Mouse (Mus musculus) large intestine, adult 2 months (tissue): Measurements from ENCODE around the gene Wfdc12. TPM values are rescaled to one million over a fixed set of nuclear protein-coding genes. Genes with fewer than 3 reads are reported as not detected.

Experiments used
- DNase-seq: peaks from one replicate; pipeline ENCODE4 v3.0.0-alpha.2; 2012; ENCODE audit warnings: low read depth, low spot score
- WGBS: fragments of 180-500 bp; shearing (Covaris S2); methylation state at CpG from one replicate; pipeline ENCODE4 v1.1.7; 2018; 5-methylcytosine and 5-hydroxymethylcytosine counted together
- polyA plus RNA-seq: library from polyadenylated mRNA; depleted of rRNA; stranded (reverse); fragments of >200 nt; gene quantifications from 2 replicates; pipeline ENCODE4 v1.2.3, GENCODE M21; 2012

Wfdc12 gene
- polyA plus RNA-seq, 1 experiment, result not detected

- WGBS, result 44% methylated on average over 4 of the region's 4 CpGs
- no peak for DNase-seq
Observed at GRCm38 (mm10) chr2:164180770-164181169, 9.6 kb downstream of the Wfdc12 start.

GRCm38 (mm10) chr2:164180124-164180523, 10.3 kb downstream of the Wfdc12 start:
- 40% methylated on average over 3 of the region's 3 CpGs for WGBS
- no peak for DNase-seq

GRCm38 (mm10) chr2:164177831-164178230, 12.6 kb downstream of the Wfdc12 start:
- WGBS, result 85% methylated on average over 5 of the region's 5 CpGs

GRCm38 (mm10) chr2:164175850-164176249, 14.6 kb downstream of the Wfdc12 start:
- DNase-seq, result no peak
- WGBS, result 63% methylated on average over 3 of the region's 3 CpGs

More at GRCm38 (mm10) chr2:164177831-164178230, 12.6 kb downstream of the Wfdc12 start:
- no peak for DNase-seq

- 70% methylated on average over 8 of the region's 8 CpGs for WGBS
- no peak for DNase-seq
Observed at GRCm38 (mm10) chr2:164174649-164175395, 15.6 kb downstream of the Wfdc12 start.

GRCm38 (mm10) chr2:164173394-164173793, 17.0 kb downstream of the Wfdc12 start:
- DNase-seq, result no peak
- 55% methylated on average over 3 of the region's 3 CpGs for WGBS

- 2% methylated on average over 29 of the region's 29 CpGs for WGBS
- DNase-seq, result no peak
Observed at GRCm38 (mm10) chr2:164170902-164171301, 19.5 kb downstream of the Wfdc12 start, which contains the start of gene Kcns1. TSS of gene Kcns1 (minus strand) at chr2:164171113.

- WGBS, result 10% methylated on average over 11 of the region's 11 CpGs
- no peak for DNase-seq
Observed at GRCm38 (mm10) chr2:164170326-164170725, 20.1 kb downstream of the Wfdc12 start.

GRCm38 (mm10) chr2:164168571-164168946, 21.8 kb downstream of the Wfdc12 start:
- no peak for DNase-seq
- WGBS, result 17% methylated on average over 42 of the region's 42 CpGs

- no peak for DNase-seq
- WGBS, result 21% methylated on average over 90 of the region's 90 CpGs
Observed at GRCm38 (mm10) chr2:164167752-164168570, 22.4 kb downstream of the Wfdc12 start.

- WGBS, result 76% methylated on average over 5 of the region's 5 CpGs
- DNase-seq, result no peak
Observed at GRCm38 (mm10) chr2:164164941-164165340, 25.5 kb downstream of the Wfdc12 start.

- 70% methylated on average over 11 of the region's 11 CpGs for WGBS
- DNase-seq, result no peak
Observed at GRCm38 (mm10) chr2:164161515-164162055, 28.8 kb downstream of the Wfdc12 start.

GRCm38 (mm10) chr2:164158838-164159237, 31.6 kb downstream of the Wfdc12 start:
- 72% methylated on average over 2 of the region's 2 CpGs for WGBS
- no peak for DNase-seq

- no peak for DNase-seq
- 85% methylated on average over 7 of the region's 7 CpGs for WGBS
Observed at GRCm38 (mm10) chr2:164156158-164156557, 34.2 kb downstream of the Wfdc12 start.

- no peak for DNase-seq
- WGBS, result 90% methylated on average over 10 of the region's 10 CpGs
Observed at GRCm38 (mm10) chr2:164154007-164154406, 36.4 kb downstream of the Wfdc12 start.

- no peak for DNase-seq
- WGBS, result 94% methylated on average over 11 of the region's 11 CpGs
Observed at GRCm38 (mm10) chr2:164152341-164152740, 38.1 kb downstream of the Wfdc12 start.

- 68% methylated on average over 14 of the region's 14 CpGs for WGBS
- no peak for DNase-seq
Observed at GRCm38 (mm10) chr2:164150086-164150760, 40.2 kb downstream of the Wfdc12 start.

- WGBS, result 93% methylated on average over 12 of the region's 12 CpGs
- no peak for DNase-seq
Observed at GRCm38 (mm10) chr2:164146556-164146955, 43.9 kb downstream of the Wfdc12 start.

GRCm38 (mm10) chr2:164144541-164144940, 45.9 kb downstream of the Wfdc12 start:
- 62% methylated on average over 10 of the region's 10 CpGs for WGBS
- DNase-seq, result no peak

GRCm38 (mm10) chr2:164144025-164144424, 46.4 kb downstream of the Wfdc12 start:
- DNase-seq, result no peak
- WGBS, result 61% methylated on average over 6 of the region's 6 CpGs
